ENCODE assay signal across 18 mouse cellular contexts in the genomic region with DNA sequence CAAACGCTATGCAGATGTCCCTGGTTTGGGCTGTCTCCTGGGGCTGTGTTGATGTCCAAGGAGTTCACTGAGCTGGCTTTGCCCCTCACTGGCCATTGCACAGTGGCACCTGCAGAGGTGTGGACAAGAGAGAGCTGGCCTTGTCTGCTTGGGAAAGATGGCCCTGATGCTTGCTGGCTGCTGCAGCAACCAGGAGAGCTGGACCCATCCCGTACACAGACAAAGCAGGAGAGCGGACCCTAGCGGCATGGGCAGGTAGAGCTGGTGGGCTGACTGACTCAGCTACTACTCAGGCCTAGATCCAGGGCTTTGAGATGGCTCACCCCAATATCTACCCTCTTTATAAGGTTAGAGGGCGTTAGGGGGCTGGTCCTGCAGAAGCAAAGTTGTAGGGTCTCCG.
DNase-seq lines count a peak whose midpoint lies in the region; ATAC-seq and TF ChIP-seq lines count a peak whose summit lies in the region.
"Had no signal": no experiment of that assay in that cellular context is flagged by ENCODE, and none has a peak within 500 bp of the region (broad histone marks: within the 10 kb centered on the region; RNA-seq: fewer than 3 reads in every experiment).

No protein-coding gene starts in this region.

- no peaks in the 10 kb centered on the region for H3K36me3 ChIP-seq in hindbrain, embryonic 12.5 days
- H3K36me3 ChIP-seq: forebrain, embryonic 12.5 days; liver, embryonic 12.5 days had no signal

- TF ChIP-seq CTCF in cerebellum, adult 2 months (IDR thresholded peaks at IDR 0.05; ENCODE audit: borderline replicate concordance, insufficient read depth, low read depth, low read length) = no peak
- peak; percentile 49 for TF ChIP-seq CTCF in layer of hippocampus, adult 2 months (conservative IDR thresholded peaks at IDR 0.05)

- H3K27ac ChIP-seq in cerebellum, adult 2 months (ENCODE audit: insufficient read depth, low read length) = no peak overlapping the region
- H3K27ac ChIP-seq in layer of hippocampus, adult 2 months = no peak overlapping the region
- no peak overlapping the region for H3K27ac ChIP-seq in hindbrain, embryonic 12.5 days
- H3K27ac ChIP-seq: forebrain, embryonic 12.5 days; gastrocnemius, adult 2 months; liver, embryonic 12.5 days had no signal

- 68% methylated on average over 6 of the region's 6 CpGs for WGBS in cerebellum, adult 2 months
- WGBS in hindbrain, embryonic 12.5 days = 67% methylated on average over 6 of the region's 6 CpGs

- no peak overlapping the region for H3K4me3 ChIP-seq in cerebellum, adult 2 months (replicated peaks; ENCODE audit: insufficient read depth, low read depth, low read length)
- H3K4me3 ChIP-seq in layer of hippocampus, adult 2 months = no peak overlapping the region
- H3K4me3 ChIP-seq in hindbrain, embryonic 12.5 days = no peak overlapping the region
- H3K4me3 ChIP-seq: forebrain, embryonic 12.5 days; gastrocnemius, adult 2 months; liver, embryonic 12.5 days; myocyte had no signal

- H3K9me3 ChIP-seq in hindbrain, embryonic 12.5 days (replicated peaks) = no peaks in the 10 kb centered on the region; the same call in 1 of the 2 replicates

- no peak overlapping the region for H3K4me2 ChIP-seq in hindbrain, embryonic 12.5 days (replicated peaks)
- H3K4me2 ChIP-seq: forebrain, embryonic 12.5 days; liver, embryonic 12.5 days; midbrain, embryonic 11.5 days had no signal

- H3K9ac ChIP-seq in hindbrain, embryonic 12.5 days = no peak overlapping the region
- H3K9ac ChIP-seq: forebrain, embryonic 12.5 days; liver, embryonic 12.5 days had no signal

- TF ChIP-seq POLR2A in cerebellum, adult 2 months (IDR thresholded peaks at IDR 0.05; ENCODE audit: borderline replicate concordance, insufficient read depth, low read length) = no peak

- DNase-seq in cerebellum, postnatal 10 days = peak; percentile 43 to 56
- no peak for DNase-seq in cerebellum, adult 2 months
- no peak for DNase-seq in layer of hippocampus, adult 2 months (ENCODE audit: low spot score in 2 of 2)
- no peak for DNase-seq in layer of hippocampus, postnatal 25 days (ENCODE audit: extremely low spot score in 1 of 2, low spot score in 1 of 2)
- DNase-seq in ZHBTc4 (ENCODE audit: low read depth, low spot score) = peak; percentile 7
- DNase-seq in embryo, embryonic 11 days = peak; percentile 14
- no peak for DNase-seq in yolk sac, embryonic 10.5 days (ENCODE audit: low spot score)
- DNase-seq: cerebellum, adult 9-11 months; gastrocnemius, adult 2 months; heart, postnatal 14 days; right cerebral cortex, postnatal 4 days; thymus, postnatal 25 days had no signal

- H3K4me1 ChIP-seq in cerebellum, adult 2 months (ENCODE audit: control insufficient read depth, insufficient read depth, low read length) = no peaks in the 10 kb centered on the region
- H3K4me1 ChIP-seq in hindbrain, embryonic 12.5 days = no peaks in the 10 kb centered on the region
- H3K4me1 ChIP-seq: forebrain, embryonic 12.5 days; liver, embryonic 12.5 days had no signal

- H3K27me3 ChIP-seq in cerebellum, adult 2 months (ENCODE audit: control insufficient read depth, insufficient read depth, low read length) = no peaks in the 10 kb centered on the region
- no peaks in the 10 kb centered on the region for H3K27me3 ChIP-seq in hindbrain, embryonic 12.5 days
- H3K27me3 ChIP-seq: forebrain, embryonic 12.5 days; liver, embryonic 12.5 days had no signal

- no peak for ATAC-seq in hindbrain, embryonic 12.5 days (ENCODE audit: low FRiP score)
- ATAC-seq: liver, embryonic 12.5 days; lung, postnatal 0 days had no signal

Comparison
In these comparisons a context has a peak if more than half of its experiments do, and no peak if none do; other contexts are left out.
1. DNase-seq: peak in cerebellum, postnatal 10 days (2 of 2), ZHBTc4 (single experiment) and embryo, embryonic 11 days (single experiment); none in cerebellum, adult 2 months (0 of 2), layer of hippocampus, adult 2 months (0 of 2), layer of hippocampus, postnatal 25 days (0 of 2) and yolk sac, embryonic 10.5 days (single experiment).